Mouse (Mus musculus): ENCODE measurements at regions not wholly inside any gene's neighbourhood (a gene's known extent, or its start where the extent isn't known, plus 50 kb on each side); places are given as distances from the start of the nearest gene placed in this dataset.

- DNase-seq: no peak
Observed at GRCm38 (mm10) chr2:115520413-115521139, 60.9 kb upstream of the BC052040 start.

- DNase-seq: no peak
Observed at GRCm38 (mm10) chr2:115529878-115530277, 51.6 kb upstream of the BC052040 start.

Measured in kidney, adult 11 months (tissue).